Mouse (Mus musculus) C2C12 (cell line): Measurements from ENCODE around the gene Ttll11. TPM values are rescaled to one million over a fixed set of nuclear protein-coding genes. Genes with fewer than 3 reads are reported as not detected.

Source experiments
- H3K27me3 ChIP-seq: one replicate; pipeline ENCODE4 v1.6.1; 2011; ENCODE audit not compliant: control insufficient read depth, insufficient read depth, insufficient read length
- H3K36me3 ChIP-seq: one replicate; pipeline ENCODE4 v1.6.1; 2011; ENCODE audit not compliant: control insufficient read depth, insufficient read depth
- H3K4me3 ChIP-seq: one replicate; pipeline ENCODE4 v1.5.1; 2011; ENCODE audit warnings: mild to moderate bottlenecking, control low read depth; ENCODE audit not compliant: poor library complexity, insufficient read depth, severe bottlenecking
- H3K79me2 ChIP-seq: one replicate; pipeline ENCODE4 v1.6.1; 2011; ENCODE audit not compliant: control insufficient read depth, insufficient read depth
- H3K79me3 ChIP-seq: one replicate; pipeline ENCODE4 v1.6.1; 2011; ENCODE audit warnings: low read depth, control low read depth
- H3ac ChIP-seq: one replicate; pipeline ENCODE3; 2011; ENCODE audit warnings: low read depth; ENCODE audit not compliant: control insufficient read depth, insufficient read length
- CEBPB ChIP-seq: IDR thresholded peaks from one replicate; pipeline ENCODE4 v1.6.1; 2011; ENCODE audit warnings: low read depth, mild to moderate bottlenecking, control low read depth, moderate library complexity
- CTCF ChIP-seq: IDR thresholded peaks from one replicate; pipeline ENCODE4 v1.5.1; 2011; ENCODE audit not compliant: control insufficient read depth, insufficient read depth, insufficient read length
- FOSL1 ChIP-seq: IDR thresholded peaks from one replicate; pipeline ENCODE4 v1.8.0; 2011; ENCODE audit warnings: mild to moderate bottlenecking, low read length; ENCODE audit not compliant: poor library complexity, insufficient read depth, severe bottlenecking
- MAX ChIP-seq: IDR thresholded peaks from one replicate; pipeline ENCODE4 v1.6.1; 2011; ENCODE audit warnings: mild to moderate bottlenecking, control low read depth
- MYOD1 ChIP-seq: IDR thresholded peaks from one replicate; pipeline ENCODE4 v1.6.1; 2011; ENCODE audit warnings: low read depth; ENCODE audit not compliant: control insufficient read depth, insufficient read length
- MYOG ChIP-seq: IDR thresholded peaks from one replicate; pipeline ENCODE4 v1.6.1; 2011; ENCODE audit not compliant: control insufficient read depth, insufficient read length; ENCODE audit errors: extremely low read depth
- USF1 ChIP-seq: IDR thresholded peaks from one replicate; pipeline ENCODE4 v1.6.1; 2011; ENCODE audit warnings: low read depth, mild to moderate bottlenecking, control low read depth, moderate library complexity
- polyA plus RNA-seq: library from polyadenylated mRNA; unstranded; fragments of >200 nt; fragmentation: generic; extraction: Trizol; gene quantifications from one replicate; pipeline ENCODE4 v1.2.1, GENCODE M21; 2012; ENCODE audit warnings: missing spikeins

Gene Ttll11
- polyA plus RNA-seq, 1 experiment = 7.0 TPM

DNA sequence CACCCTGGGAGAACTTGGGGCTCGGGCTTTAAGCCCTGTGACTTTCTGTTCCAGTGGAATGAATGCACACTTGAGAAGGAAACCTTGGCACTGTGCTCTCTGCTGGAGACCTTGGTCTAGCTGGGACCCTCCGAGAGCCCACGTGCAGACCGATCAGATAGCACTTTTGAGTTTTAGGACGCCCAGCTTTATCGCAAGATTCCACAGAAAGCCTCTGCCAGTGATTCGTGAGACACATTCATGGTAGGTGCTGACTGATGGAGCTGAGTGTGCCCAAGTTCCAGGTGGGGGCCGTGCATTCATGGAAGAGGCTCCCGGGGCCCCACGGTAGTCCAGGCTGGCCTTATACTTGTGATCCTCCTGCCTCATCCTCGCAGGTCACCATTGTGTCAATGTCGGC, 210.3 kb downstream of the Ttll11 start:
- TF ChIP-seq CEBPB (no peak), MYOG (no peak), FOSL1 (no peak), USF1 (no peak), MYOD1 (no peak), MAX (no peak), CTCF (no peak)
- H3K4me3 ChIP-seq = no peak overlapping the region
- H3ac ChIP-seq = no peak overlapping the region
- H3K36me3 ChIP-seq = no peaks in the 10 kb centered on the region
- no peaks in the 10 kb centered on the region for H3K79me3 ChIP-seq
- H3K27me3 ChIP-seq = no peaks in the 10 kb centered on the region
- H3K79me2 ChIP-seq = no peaks in the 10 kb centered on the region

DNA sequence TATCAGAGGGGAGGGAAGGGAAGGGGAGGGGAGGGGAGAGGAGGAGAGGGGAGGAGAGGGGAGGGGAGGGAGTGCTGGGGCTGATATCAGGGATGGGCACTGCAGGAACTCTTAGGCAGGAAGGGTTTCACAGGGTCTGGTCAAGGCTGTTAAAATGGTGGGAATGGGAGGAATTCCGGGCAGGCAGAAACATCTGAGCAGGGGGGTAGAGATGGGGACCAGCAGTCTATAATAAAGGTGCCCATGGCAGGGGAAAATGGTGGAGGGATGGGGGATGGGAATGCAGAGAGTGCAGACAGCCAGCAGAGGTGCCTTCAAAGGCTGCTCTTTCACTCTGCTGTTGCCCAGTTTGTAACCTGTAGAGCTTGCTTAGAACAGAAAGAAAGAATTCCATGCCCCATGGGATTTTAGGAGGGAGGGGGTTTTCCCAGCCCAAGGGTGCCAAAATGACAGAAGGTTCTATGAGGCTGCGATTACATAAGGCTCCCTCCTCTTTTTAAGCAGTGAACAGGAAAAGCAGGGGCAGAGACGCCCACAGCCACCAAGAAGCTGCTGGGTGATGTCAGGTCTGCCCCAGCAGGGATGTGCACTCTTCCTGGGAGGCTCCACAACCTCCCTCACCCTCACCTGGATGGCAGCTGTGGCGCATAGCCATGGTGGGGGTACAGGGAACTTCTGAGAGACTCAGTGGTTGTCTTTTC, 211.0 kb downstream of the Ttll11 start:
- no peak overlapping the region for H3K4me3 ChIP-seq
- no peak overlapping the region for H3ac ChIP-seq
- no peaks in the 10 kb centered on the region for H3K36me3 ChIP-seq
- no peak for TF ChIP-seq CTCF
- no peak for TF ChIP-seq MAX
- no peak for TF ChIP-seq FOSL1
- TF ChIP-seq MYOG = no peak
- TF ChIP-seq USF1 = no peak
- H3K79me3 ChIP-seq = no peaks in the 10 kb centered on the region
- no peaks in the 10 kb centered on the region for H3K79me2 ChIP-seq
- no peaks in the 10 kb centered on the region for H3K27me3 ChIP-seq

DNA sequence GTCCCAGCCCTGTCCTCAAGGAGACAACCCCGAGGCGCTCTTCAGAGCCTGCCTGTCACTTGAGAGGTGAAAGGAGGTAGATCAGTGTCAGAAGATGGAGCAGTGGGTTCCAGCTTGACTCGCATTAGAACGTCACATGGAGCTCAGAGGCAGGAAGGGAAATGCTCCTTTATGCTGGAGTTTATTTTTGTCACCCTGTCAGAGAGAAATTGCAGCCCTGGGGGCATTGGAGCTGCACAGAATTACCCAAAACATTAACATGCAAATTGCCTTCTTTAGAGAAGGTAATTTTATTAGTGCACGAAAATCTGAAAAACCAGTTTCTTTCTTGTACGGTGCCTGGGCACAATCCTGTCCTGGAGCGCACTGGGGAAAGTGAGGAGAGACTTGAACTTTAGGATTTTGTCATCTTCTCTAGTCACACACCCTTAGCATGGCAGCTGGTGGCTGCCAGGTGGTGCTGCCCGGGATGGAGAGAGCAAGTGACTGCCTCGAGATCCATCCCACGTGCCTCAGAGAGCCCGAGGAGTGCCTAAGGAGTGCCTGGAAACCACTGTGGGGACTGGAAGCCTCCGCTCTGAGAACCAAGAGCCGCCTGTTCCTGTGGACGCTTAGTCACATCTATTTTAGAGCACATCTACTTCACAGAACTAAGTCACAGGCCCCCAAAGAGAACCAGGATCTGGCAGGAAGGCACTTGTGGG, 211.7 kb downstream of the Ttll11 start:
- H3K36me3 ChIP-seq = no peaks in the 10 kb centered on the region
- no peak overlapping the region for H3ac ChIP-seq
- no peak for TF ChIP-seq FOSL1
- TF ChIP-seq CTCF = no peak
- no peak for TF ChIP-seq USF1
- no peak for TF ChIP-seq MYOG
- no peak for TF ChIP-seq MAX
- TF ChIP-seq MYOD1 = no peak
- TF ChIP-seq CEBPB = no peak
- H3K79me3 ChIP-seq = no peaks in the 10 kb centered on the region
- H3K4me3 ChIP-seq = no peak overlapping the region
- no peaks in the 10 kb centered on the region for H3K79me2 ChIP-seq
- H3K27me3 ChIP-seq = no peaks in the 10 kb centered on the region

DNA sequence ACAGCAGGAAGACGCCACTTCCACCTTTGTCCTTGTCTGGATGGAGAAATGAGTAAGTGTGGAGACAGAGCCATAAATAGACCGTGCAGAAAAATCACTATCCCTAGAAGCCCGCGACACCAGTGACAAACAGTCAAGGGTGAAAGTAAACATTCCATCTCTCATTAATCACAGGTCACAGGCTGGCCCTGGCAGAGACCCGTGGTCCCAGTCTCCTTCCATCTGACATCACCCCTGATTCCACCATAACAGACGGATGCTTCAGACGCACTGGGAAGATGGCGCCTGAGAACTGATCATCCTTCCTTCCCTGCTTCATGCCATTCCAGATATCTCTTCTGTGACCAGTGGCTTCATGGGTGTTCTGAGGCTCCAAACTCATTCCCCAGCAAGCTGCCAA, 215.4 kb downstream of the Ttll11 start:
- Histone ChIP-seq H3K27me3 (no peaks in the 10 kb centered on the region), H3K79me3 (no peaks in the 10 kb centered on the region), H3ac (no peak overlapping the region), H3K36me3 (no peaks in the 10 kb centered on the region), H3K4me3 (no peak overlapping the region), H3K79me2 (no peaks in the 10 kb centered on the region)
- no peak for TF ChIP-seq CTCF
- TF ChIP-seq USF1 = no peak
- no peak for TF ChIP-seq FOSL1
- TF ChIP-seq MAX = no peak
- TF ChIP-seq MYOD1 = no peak
- TF ChIP-seq CEBPB = no peak
- TF ChIP-seq MYOG = no peak

DNA sequence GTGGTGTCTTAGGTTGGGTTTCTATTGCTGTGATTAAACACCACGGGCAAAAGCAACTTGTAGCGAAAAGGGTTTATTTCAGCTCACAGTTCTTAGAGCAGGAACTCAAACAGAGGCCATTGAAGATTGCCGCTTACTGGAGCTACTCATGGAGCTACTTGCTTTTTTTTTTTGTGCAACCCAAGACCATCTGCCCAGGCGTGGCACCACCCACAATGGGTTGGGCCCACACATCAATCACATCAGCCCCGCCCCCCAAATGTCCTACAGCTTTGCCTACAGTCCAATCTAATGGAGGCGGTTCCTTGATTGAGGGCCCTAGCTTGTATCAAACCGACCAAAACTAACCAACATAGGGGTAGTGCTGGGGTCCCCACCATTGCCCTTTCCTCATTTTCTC, 215.9 kb downstream of the Ttll11 start:
- no peaks in the 10 kb centered on the region for H3K27me3 ChIP-seq
- H3K36me3 ChIP-seq = no peaks in the 10 kb centered on the region
- H3K79me2 ChIP-seq = no peaks in the 10 kb centered on the region
- no peak overlapping the region for H3ac ChIP-seq
- no peak for TF ChIP-seq USF1
- no peak overlapping the region for H3K4me3 ChIP-seq
- no peaks in the 10 kb centered on the region for H3K79me3 ChIP-seq

DNA sequence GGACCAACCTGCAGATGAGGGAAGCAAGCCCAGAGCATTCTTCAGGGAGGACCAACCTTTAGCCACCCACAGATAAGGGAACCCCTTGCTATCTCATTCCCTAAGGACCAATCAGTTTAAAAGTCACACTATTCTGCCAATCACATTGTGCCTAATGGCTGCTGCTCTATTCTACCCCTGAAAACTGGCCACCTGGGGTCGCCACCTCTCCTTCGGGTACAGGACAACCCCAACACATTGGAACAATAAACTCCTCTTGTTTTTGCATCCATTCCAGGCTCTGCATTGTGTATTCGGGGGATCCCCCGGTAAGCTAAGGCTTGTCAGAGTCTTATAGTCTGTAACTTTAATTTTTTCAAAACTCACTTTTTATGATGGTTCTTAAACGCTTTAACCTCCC, 218.3 kb downstream of the Ttll11 start:
- Histone ChIP-seq H3K27me3 (no peaks in the 10 kb centered on the region), H3K79me3 (no peaks in the 10 kb centered on the region), H3K36me3 (no peaks in the 10 kb centered on the region), H3ac (no peak overlapping the region), H3K79me2 (no peaks in the 10 kb centered on the region), H3K4me3 (no peak overlapping the region)
- TF ChIP-seq MAX (no peak), FOSL1 (no peak), CTCF (no peak), CEBPB (no peak), MYOG (no peak), MYOD1 (no peak), USF1 (no peak)
